Mouse (Mus musculus) layer of hippocampus, adult 18-20 months (tissue): ENCODE measurements around the gene Gabarap. TPM values are rescaled to one million over a fixed set of nuclear protein-coding genes. Genes with fewer than 3 reads are reported as not detected.

Source experiments
- microRNA-seq, 2 experiments: library from miRNA; unstranded; fragments of <30 nt; microRNA quantifications; one replicate each; pipeline ENCODE4 v1.2.0; 2021
- total RNA-seq, 2 experiments: library from RNA; stranded (reverse); gene quantifications; 2 replicates each; pipeline ENCODE4 v1.2.3; 2021

The Gabarap gene
- total RNA-seq, 2 experiments from 2014 or later: 238 to 240 TPM

Small RNA genes lying within 50 kb of the gene (microRNA-seq; reads per million reads assigned to microRNA genes)
- gene Gm44349: 0 reads per million in 2 experiments
- 6,279 to 6,581 reads per million in 2 experiments for gene Mir324

Other genes starting within 250 kb of the Gabarap start
- 10 to 100 TPM; 55.6 to 55.9 TPM for gene Polr2a, start 232.5 kb upstream of the Gabarap start, total RNA-seq
- gene Slc35g3, start 229.2 kb upstream of the Gabarap start, total RNA-seq: not detected
- gene Zbtb4, start 225.2 kb upstream of the Gabarap start, total RNA-seq: 100 to 1,000 TPM; 147 to 152 TPM
- 1 to 10 TPM in 1 of 2 experiments, under 1 TPM in 1; 0.52 to 1.0 TPM for gene Chrnb1, start 195.2 kb upstream of the Gabarap start, total RNA-seq
- 10 to 100 TPM; 27.4 to 27.6 TPM for gene Fgf11, start 189.3 kb upstream of the Gabarap start, total RNA-seq
- gene Tmem102, start 185.5 kb upstream of the Gabarap start, total RNA-seq: not detected
- not detected for gene Gm39566, start 175.8 kb upstream of the Gabarap start, total RNA-seq
- not detected for gene Spem2, start 172.7 kb upstream of the Gabarap start, total RNA-seq
- under 1 TPM in 1 of 2 experiments, not detected in 1; 0.62 TPM for gene Spem1, start 169.0 kb upstream of the Gabarap start, total RNA-seq
- 100 to 1,000 TPM; 191 to 196 TPM for gene Nlgn2, start 153.4 kb upstream of the Gabarap start, total RNA-seq
- gene Tmem256, start 152.6 kb upstream of the Gabarap start, total RNA-seq: 100 to 1,000 TPM; 110 to 117 TPM
- gene Plscr3, start 144.8 kb upstream of the Gabarap start, total RNA-seq: 10 to 100 TPM; 15.9 to 16.1 TPM
- not detected for gene Tnk1, start 132.4 kb upstream of the Gabarap start, total RNA-seq
- gene Tmem95, start 113.1 kb upstream of the Gabarap start, total RNA-seq: not detected
- 1 to 10 TPM; 1.3 to 1.4 TPM for gene Kctd11, start 109.7 kb upstream of the Gabarap start, total RNA-seq
- gene Acap1, start 95.6 kb upstream of the Gabarap start, total RNA-seq: not detected
- gene 2810408A11Rik, start 90.2 kb upstream of the Gabarap start, total RNA-seq: under 1 TPM; 0.17 to 0.58 TPM
- gene Neurl4, start 90.1 kb upstream of the Gabarap start, total RNA-seq: 100 to 1,000 TPM; 108 to 114 TPM
- 10 to 100 TPM; 35.7 to 36.1 TPM for gene Gps2, start 77.3 kb upstream of the Gabarap start, total RNA-seq
- 100 to 1,000 TPM; 438 to 463 TPM for gene Eif5a, start 69.2 kb upstream of the Gabarap start, total RNA-seq
- 1 to 10 TPM; 8.7 to 9.2 TPM for gene Ybx2, start 55.3 kb upstream of the Gabarap start, total RNA-seq
- 1 to 10 TPM; 3.4 to 3.5 TPM for gene Slc2a4, start 43.0 kb upstream of the Gabarap start, total RNA-seq
- not detected for gene Cldn7, start 26.4 kb upstream of the Gabarap start, total RNA-seq
- 100 to 1,000 TPM; 110 to 111 TPM for gene Ctdnep1, start 10.0 kb upstream of the Gabarap start, total RNA-seq
- gene Elp5, start 8.6 kb upstream of the Gabarap start, total RNA-seq: 10 to 100 TPM; 76.7 to 80.1 TPM
- gene Phf23, start 4.6 kb downstream of the Gabarap start, total RNA-seq: 10 to 100 TPM; 50.3 TPM
- 10 to 100 TPM; 33.0 to 38.7 TPM for gene Dvl2, start 9.5 kb downstream of the Gabarap start, total RNA-seq
- gene Acadvl, start 24.3 kb downstream of the Gabarap start, total RNA-seq: 10 to 100 TPM; 56.4 to 67.1 TPM
- gene Dlg4, start 25.8 kb downstream of the Gabarap start, total RNA-seq: 100 to 1,000 TPM; 846 to 862 TPM
- under 1 TPM; 0.84 to 0.99 TPM for gene Asgr1, start 62.9 kb downstream of the Gabarap start, total RNA-seq
- gene Asgr2, start 101.5 kb downstream of the Gabarap start, total RNA-seq: not detected
- under 1 TPM; 0.45 to 0.66 TPM for gene Mgl2, start 139.2 kb downstream of the Gabarap start, total RNA-seq
- gene Clec10a, start 165.1 kb downstream of the Gabarap start, total RNA-seq: under 1 TPM; 0.71 to 0.92 TPM
- 10 to 100 TPM; 28.6 to 30.6 TPM for gene Slc16a11, start 221.6 kb downstream of the Gabarap start, total RNA-seq
- 1 to 10 TPM; 6.2 to 9.0 TPM for gene Slc16a13, start 229.9 kb downstream of the Gabarap start, total RNA-seq
- gene Bcl6b, start 238.7 kb downstream of the Gabarap start, total RNA-seq: 1 to 10 TPM in 1 of 2 experiments, under 1 TPM in 1; 0.92 to 1.1 TPM
- gene 0610010K14Rik, start 246.8 kb downstream of the Gabarap start, total RNA-seq: 10 to 100 TPM; 39.7 to 45.9 TPM
- 1 to 10 TPM; 5.6 to 6.7 TPM for gene Gm21988, start 248.7 kb downstream of the Gabarap start, total RNA-seq
- gene Rnasek, start 248.7 kb downstream of the Gabarap start, total RNA-seq: 100 to 1,000 TPM; 262 to 272 TPM